Mouse (Mus musculus) CH12.LX (cell line): ENCODE measurements at regions not wholly inside any gene's neighbourhood (a gene's known extent, or its start where the extent isn't known, plus 50 kb on each side); places are given as distances from the start of the nearest gene placed in this dataset.
"Not testable (repeated sequence)": the region's sequence is repeated elsewhere in the genome, so short reads cannot be mapped to it uniquely, and the experiment has no call there.

Experiments
- CTCF ChIP-seq, 2 experiments: IDR thresholded peaks in 1 of 2; conservative IDR thresholded peaks in 1 of 2; 2 replicates each; pipeline ENCODE4 v1.5.1; 2011 to 2012; ENCODE audit warnings: low read depth in 2 of 2, low read length in 2 of 2, improper control_type of control experiment in 1 of 2, inconsistent platforms in 1 of 2, mild to moderate bottlenecking in 1 of 2, moderate library complexity in 1 of 2
- E2F4 ChIP-seq: IDR thresholded peaks from 2 replicates; pipeline ENCODE4 v1.6.1; 2011; ENCODE audit warnings: low read depth, low read length, improper control_type of control experiment; ENCODE audit not compliant: insufficient replicate concordance
- EP300 ChIP-seq: IDR thresholded peaks from 2 replicates; pipeline ENCODE4 v1.6.1; 2011; ENCODE audit warnings: low read length, improper control_type of control experiment
- ETS1 ChIP-seq: conservative IDR thresholded peaks from 2 replicates; pipeline ENCODE4 v1.6.1; 2012; ENCODE audit warnings: low read depth, mild to moderate bottlenecking, inconsistent platforms, low read length, improper control_type of control experiment, moderate library complexity
- GABPA ChIP-seq: IDR thresholded peaks from 2 replicates; pipeline ENCODE4 v1.6.1; 2012; ENCODE audit warnings: low read depth, low read length, improper control_type of control experiment, inconsistent platforms; ENCODE audit not compliant: insufficient replicate concordance
- HCFC1 ChIP-seq: IDR thresholded peaks from 2 replicates; pipeline ENCODE4 v1.6.1; 2012; ENCODE audit warnings: low read depth, mild to moderate bottlenecking, inconsistent platforms, low read length, improper control_type of control experiment
- KAT2A ChIP-seq: IDR thresholded peaks from 2 replicates; pipeline ENCODE4 v1.6.1; 2012; ENCODE audit warnings: low read length, improper control_type of control experiment, inconsistent platforms; ENCODE audit not compliant: insufficient replicate concordance
- MEF2A ChIP-seq: IDR thresholded peaks from 2 replicates; pipeline ENCODE4 v1.6.1; 2014; ENCODE audit warnings: low read depth, mild to moderate bottlenecking, inconsistent platforms, low read length, improper control_type of control experiment, borderline replicate concordance
- MXI1 ChIP-seq: IDR thresholded peaks from 2 replicates; pipeline ENCODE4 v1.6.1; 2011; ENCODE audit warnings: mild to moderate bottlenecking, low read depth, low read length, improper control_type of control experiment
- POLR2A ChIP-seq: IDR thresholded peaks from 2 replicates; pipeline ENCODE4 v1.6.1; 2011; ENCODE audit warnings: low read depth, mild to moderate bottlenecking, improper control_type of control experiment, low read length
- SMC3 ChIP-seq: IDR thresholded peaks from 2 replicates; pipeline ENCODE4 v1.6.1; 2011; ENCODE audit warnings: low read depth, low read length, improper control_type of control experiment
- ZKSCAN1 ChIP-seq: IDR thresholded peaks from 2 replicates; pipeline ENCODE4 v1.6.1; 2012; ENCODE audit warnings: low read depth, inconsistent platforms, low read length, improper control_type of control experiment, borderline replicate concordance

DNA sequence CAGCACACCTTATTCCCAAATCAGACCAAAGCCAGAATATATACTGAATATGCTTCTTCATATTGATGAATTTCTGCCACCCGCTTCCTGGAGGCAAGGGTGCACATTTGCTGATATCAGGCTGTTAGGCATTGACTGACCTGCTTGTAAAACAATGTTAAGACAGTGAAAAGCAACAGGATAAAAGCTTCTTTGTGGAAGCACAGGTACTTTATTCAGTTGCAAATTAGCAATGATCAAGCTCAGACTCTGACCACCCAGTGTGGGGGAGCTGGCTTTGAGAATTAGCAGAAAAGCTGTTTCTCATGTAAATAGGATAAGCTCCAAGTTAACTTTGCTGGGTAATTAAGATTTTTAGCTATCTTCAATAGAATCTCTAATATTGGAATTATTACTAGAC lies 130.4 kb downstream of the 4921511C20Rik start:
- not testable (repeated sequence) for TF ChIP-seq SMC3; EP300; MEF2A; E2F4; MXI1; ZKSCAN1; GABPA; POLR2A; KAT2A; CTCF (conservative IDR thresholded peaks at IDR 0.05 in 1 of 2, IDR thresholded peaks at IDR 0.05 in 1 of 2; ENCODE audit: low read depth in 2 of 2, low read length in 2 of 2); ETS1; HCFC1
